Mouse (Mus musculus): ENCODE results near the gene G6pc. TPM values are rescaled to one million over a fixed set of nuclear protein-coding genes. Genes with fewer than 3 reads are reported as not detected.
"Not testable (repeated sequence)": the region's sequence is repeated elsewhere in the genome, so short reads cannot be mapped to it uniquely, and the experiment has no call there.

Gene G6pc
- polyA plus RNA-seq, 1 experiment from 2014 or later = 0.09 TPM

- no peaks in the 10 kb centered on the region for H3K9me3 ChIP-seq
- H3K27ac ChIP-seq = no peak overlapping the region
- no peak for ATAC-seq (ENCODE audit: insufficient read depth, low FRiP score, low read depth)
- WGBS = 42% methylated on average over 3 of the region's 3 CpGs
- H3K27me3 ChIP-seq (replicated peaks) = no peaks in the 10 kb centered on the region
- no peak overlapping the region for H3K4me3 ChIP-seq (replicated peaks)
- no peak overlapping the region for H3K9ac ChIP-seq
- no peaks in the 10 kb centered on the region for H3K36me3 ChIP-seq
- no peaks in the 10 kb centered on the region for H3K4me1 ChIP-seq
- no peak overlapping the region for H3K4me2 ChIP-seq
These were observed 6.7 kb upstream of the G6pc start for GRCm38 (mm10) chr11:101360651-101361113.

- H3K9me3 ChIP-seq = no peaks in the 10 kb centered on the region
- no peak for ATAC-seq (ENCODE audit: insufficient read depth, low FRiP score, low read depth)
- no peak overlapping the region for H3K4me3 ChIP-seq (replicated peaks)
- no peaks in the 10 kb centered on the region for H3K27me3 ChIP-seq (replicated peaks)
- H3K9ac ChIP-seq = no peak overlapping the region
- H3K4me1 ChIP-seq = no peaks in the 10 kb centered on the region
- no peaks in the 10 kb centered on the region for H3K36me3 ChIP-seq
- H3K4me2 ChIP-seq = no peak overlapping the region
- WGBS = 53% methylated on average over 5 of the region's 5 CpGs
- no peak overlapping the region for H3K27ac ChIP-seq
These were observed 2.8 kb upstream of the G6pc start for GRCm38 (mm10) chr11:101364531-101364931.

- WGBS = 74% methylated on average over 5 of the region's 5 CpGs
- Histone ChIP-seq H3K4me2 (no peak overlapping the region), H3K36me3 (no peaks in the 10 kb centered on the region), H3K4me1 (no peaks in the 10 kb centered on the region), H3K4me3 (replicated peaks) (no peak overlapping the region), H3K27me3 (replicated peaks) (no peaks in the 10 kb centered on the region), H3K9me3 (no peaks in the 10 kb centered on the region), H3K9ac (no peak overlapping the region), H3K27ac (no peak overlapping the region)
- ATAC-seq (ENCODE audit: insufficient read depth, low FRiP score, low read depth) = no peak
These were observed 2.8 kb downstream of the G6pc start for GRCm38 (mm10) chr11:101370141-101370540.

- no peak overlapping the region for H3K4me2 ChIP-seq
- ATAC-seq (ENCODE audit: insufficient read depth, low FRiP score, low read depth) = no peak
These were observed 7.1 kb downstream of the G6pc start for GRCm38 (mm10) chr11:101374421-101374938.

GRCm38 (mm10) chr11:101378196-101378595 is 10.8 kb downstream of the G6pc start:
- 92% methylated on average over 8 of the region's 8 CpGs for WGBS
- not testable (repeated sequence) for H3K36me3 ChIP-seq; ATAC-seq (ENCODE audit: insufficient read depth, low FRiP score, low read depth); H3K9me3 ChIP-seq; H3K4me2 ChIP-seq; H3K4me1 ChIP-seq; H3K4me3 ChIP-seq (replicated peaks); H3K9ac ChIP-seq; H3K27ac ChIP-seq; H3K27me3 ChIP-seq (replicated peaks)

More at GRCm38 (mm10) chr11:101374421-101374938, 7.1 kb downstream of the G6pc start:
- Histone ChIP-seq H3K9ac (no peak overlapping the region), H3K9me3 (no peaks in the 10 kb centered on the region), H3K4me1 (no peaks in the 10 kb centered on the region), H3K27ac (no peak overlapping the region), H3K36me3 (no peaks in the 10 kb centered on the region), H3K27me3 (replicated peaks) (no peaks in the 10 kb centered on the region), H3K4me3 (replicated peaks) (no peak overlapping the region)
- 57% methylated on average over 7 of the region's 7 CpGs for WGBS

- no peaks in the 10 kb centered on the region for H3K9me3 ChIP-seq
- 66% methylated on average over 6 of the region's 6 CpGs for WGBS
- no peak for ATAC-seq (ENCODE audit: insufficient read depth, low FRiP score, low read depth)
- H3K27me3 ChIP-seq (replicated peaks) = no peaks in the 10 kb centered on the region
- no peak overlapping the region for H3K4me3 ChIP-seq (replicated peaks)
- H3K4me1 ChIP-seq = no peaks in the 10 kb centered on the region
- H3K9ac ChIP-seq = no peak overlapping the region
- no peaks in the 10 kb centered on the region for H3K36me3 ChIP-seq
- H3K27ac ChIP-seq = no peak overlapping the region
- no peak overlapping the region for H3K4me2 ChIP-seq
These were observed 11.6 kb downstream of the G6pc start for GRCm38 (mm10) chr11:101378926-101379325.

- 23% methylated on average over 4 of the region's 4 CpGs for WGBS
- H3K36me3 ChIP-seq = no peaks in the 10 kb centered on the region
- no peaks in the 10 kb centered on the region for H3K27me3 ChIP-seq (replicated peaks)
- H3K27ac ChIP-seq = no peak overlapping the region
- ATAC-seq (ENCODE audit: insufficient read depth, low FRiP score, low read depth) = no peak
- no peaks in the 10 kb centered on the region for H3K9me3 ChIP-seq
- H3K4me1 ChIP-seq = no peaks in the 10 kb centered on the region
- H3K4me2 ChIP-seq = no peak overlapping the region
- H3K4me3 ChIP-seq (replicated peaks) = no peak overlapping the region
- no peak overlapping the region for H3K9ac ChIP-seq
These were observed 14.5 kb downstream of the G6pc start for GRCm38 (mm10) chr11:101381817-101382216.

- Histone ChIP-seq H3K4me3 (replicated peaks) (no peak overlapping the region), H3K9me3 (no peaks in the 10 kb centered on the region), H3K27ac (no peak overlapping the region), H3K36me3 (no peaks in the 10 kb centered on the region), H3K4me1 (no peaks in the 10 kb centered on the region), H3K27me3 (replicated peaks) (no peaks in the 10 kb centered on the region), H3K4me2 (no peak overlapping the region), H3K9ac (no peak overlapping the region)
- peak; percentile 47; the same call in 1 of the 2 replicates for ATAC-seq (ENCODE audit: insufficient read depth, low FRiP score, low read depth)
- WGBS = 3% methylated on average over 8 of the region's 8 CpGs
These were observed 27.7 kb downstream of the G6pc start for GRCm38 (mm10) chr11:101395110-101395509.

GRCm38 (mm10) chr11:101415306-101415705 is 47.9 kb downstream of the G6pc start:
- Histone ChIP-seq H3K4me3 (replicated peaks) (no peak overlapping the region), H3K9ac (no peak overlapping the region), H3K4me2 (no peak overlapping the region), H3K36me3 (peaks cover 14% of the 10 kb centered on the region), H3K27me3 (replicated peaks) (no peaks in the 10 kb centered on the region), H3K4me1 (peaks cover 5% of the 10 kb centered on the region), H3K27ac (no peak overlapping the region), H3K9me3 (no peaks in the 10 kb centered on the region)
- 83% methylated on average over 2 of the region's 2 CpGs for WGBS
- no peak for ATAC-seq (ENCODE audit: insufficient read depth, low FRiP score, low read depth)

- Histone ChIP-seq H3K4me1 (peaks cover 5% of the 10 kb centered on the region), H3K4me2 (peak overlapping the region; percentile 88), H3K36me3 (peaks cover 7% of the 10 kb centered on the region; the same call in 1 of the 2 replicates), H3K9me3 (no peaks in the 10 kb centered on the region), H3K9ac (peak overlapping the region; percentile 77), H3K4me3 (replicated peaks) (peak overlapping the region; percentile 88), H3K27ac (peak overlapping the region; percentile 59; the same call in 1 of the 2 replicates), H3K27me3 (replicated peaks) (no peaks in the 10 kb centered on the region)
- ATAC-seq (ENCODE audit: insufficient read depth, low FRiP score, low read depth) = 0 out of 2 replicates have a peak, but pooled peaks have one; percentile 5
- 2% methylated on average over 11 of the region's 11 CpGs for WGBS
These were observed 49.2 kb downstream of the G6pc start for GRCm38 (mm10) chr11:101416433-101417100.

GRCm38 (mm10) chr11:101417101-101417855 is 49.9 kb downstream of the G6pc start, which contains the start of gene Aarsd1:
Gene Aarsd1, minus strand, starts transcription at chr11:101417615.
- Histone ChIP-seq H3K27ac (peak within 1 kb of the TSS; percentile 59), H3K36me3 (peaks cover 7% of the 10 kb centered on the region; the same call in 1 of the 2 replicates), H3K4me1 (peaks cover 5% of the 10 kb centered on the region), H3K9ac (peak within 1 kb of the TSS; percentile 77), H3K9me3 (no peaks in the 10 kb centered on the region), H3K4me3 (replicated peaks) (peak within 1 kb of the TSS; percentile 88), H3K27me3 (replicated peaks) (no peaks in the 10 kb centered on the region), H3K4me2 (peak within 1 kb of the TSS; percentile 88)
- ATAC-seq (ENCODE audit: insufficient read depth, low FRiP score, low read depth) = peak; percentile 71
- under 1% methylated on average over 45 of the region's 45 CpGs for WGBS

GRCm38 (mm10) chr11:101418991-101419390 is 51.6 kb downstream of the G6pc start:
- no peak overlapping the region for H3K9ac ChIP-seq
- no peak overlapping the region for H3K4me3 ChIP-seq (replicated peaks)
- H3K9me3 ChIP-seq = no peaks in the 10 kb centered on the region
- peaks cover 2% of the 10 kb centered on the region; the same call in 1 of the 2 replicates for H3K36me3 ChIP-seq
- no peak overlapping the region for H3K27ac ChIP-seq
- no peak for ATAC-seq (ENCODE audit: insufficient read depth, low FRiP score, low read depth)
- H3K4me1 ChIP-seq = peaks cover 8% of the 10 kb centered on the region
- H3K27me3 ChIP-seq (replicated peaks) = no peaks in the 10 kb centered on the region
- H3K4me2 ChIP-seq = no peak overlapping the region
- WGBS = 54% methylated on average over 6 of the region's 6 CpGs

Data from stomach, embryonic 15.5 days (tissue).